Mouse (Mus musculus): ENCODE measurements around the gene Rpl39.

DNA sequence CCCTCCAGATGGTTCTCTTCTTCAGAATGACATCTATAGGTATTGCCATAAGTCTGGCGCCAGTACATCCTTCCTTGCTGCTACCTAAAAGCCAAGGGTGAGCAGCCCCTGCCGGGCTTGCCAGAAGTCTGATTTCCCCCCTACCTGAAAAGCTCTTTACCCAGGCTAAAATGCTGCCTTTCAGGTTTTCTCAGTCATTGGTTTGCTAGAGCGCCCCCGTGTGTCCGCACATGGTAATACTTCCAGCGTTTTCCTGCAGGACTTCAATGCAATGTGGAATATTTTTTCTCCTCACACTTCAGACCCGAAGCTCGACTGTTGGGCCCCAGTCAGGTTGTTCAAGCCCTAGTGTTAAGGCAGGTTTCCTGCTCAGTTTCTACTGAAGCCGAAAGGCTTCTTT lies 42.5 kb downstream of the Rpl39 start:
- TF ChIP-seq CTCF (IDR thresholded peaks at IDR 0.05; ENCODE audit: low read depth) (peak; percentile 52), EP300 (IDR thresholded peaks at IDR 0.05; ENCODE audit: low read depth) (no peak)

All from heart, postnatal 0 days (tissue).